Mouse (Mus musculus) liver, embryonic 11.5 days (tissue): Measurements from ENCODE around the gene Stpg3. TPM values are rescaled to one million over a fixed set of nuclear protein-coding genes. Genes with fewer than 3 reads are reported as not detected.

Source experiments
- ATAC-seq: fragments of 200-750 bp; cut with Nextera tagmentation; replicated peaks from 2 replicates; pipeline ENCODE4 v1.8.0; 2017; ENCODE audit warnings: moderate number of reproducible peaks, mild to moderate bottlenecking, moderate TSS enrichment, moderate library complexity; ENCODE audit not compliant: low FRiP score
- DNase-seq: peaks from one replicate; pipeline ENCODE4 v3.0.0-alpha.2; 2017; ENCODE audit warnings: low spot score
- H3K27ac ChIP-seq: fragments of 300-500 bp; sonication (generic); 2 replicates; pipeline ENCODE4 v1.5.1; 2014; ENCODE audit warnings: mild to moderate bottlenecking, low read depth, low read length, control low read depth
- H3K27me3 ChIP-seq: fragments of 300-500 bp; sonication (generic); replicated peaks from 2 replicates; pipeline ENCODE4 v1.6.1; 2014; ENCODE audit warnings: low read length, mixed read lengths; ENCODE audit not compliant: control insufficient read depth, insufficient read depth
- H3K36me3 ChIP-seq: fragments of 300-500 bp; sonication (generic); 2 replicates; pipeline ENCODE4 v1.6.1; 2014; ENCODE audit warnings: mild to moderate bottlenecking, low read length, moderate library complexity, mixed read lengths; ENCODE audit not compliant: control insufficient read depth, insufficient read depth
- H3K4me1 ChIP-seq: fragments of 300-500 bp; sonication (generic); replicated peaks from 2 replicates; pipeline ENCODE4 v1.6.1; 2014; ENCODE audit warnings: low read length, mixed read lengths; ENCODE audit not compliant: control insufficient read depth, insufficient read depth
- H3K4me2 ChIP-seq: fragments of 300-500 bp; sonication (generic); 2 replicates; pipeline ENCODE4 v1.6.1; 2014; ENCODE audit warnings: mild to moderate bottlenecking, control low read depth, moderate library complexity
- H3K4me3 ChIP-seq: fragments of 300-500 bp; sonication (generic); 2 replicates; pipeline ENCODE4 v1.5.1; 2014; ENCODE audit warnings: low read depth, low read length, control low read depth
- H3K9ac ChIP-seq: fragments of 300-500 bp; sonication (generic); 2 replicates; pipeline ENCODE4 v1.6.1; 2014; ENCODE audit warnings: low read depth, low read length, control low read depth
- H3K9me3 ChIP-seq: fragments of 300-500 bp; sonication (generic); 2 replicates; pipeline ENCODE4 v1.6.1; 2016; ENCODE audit warnings: low read length, inconsistent platforms, mixed read lengths; ENCODE audit not compliant: control insufficient read depth
- WGBS: fragments of 180-500 bp; shearing (Covaris S2); extraction: QIAGEN DNeasy Blood & Tissue Kit; methylation state at CpG from one replicate; pipeline ENCODE4 v1.1.7; 2014; 5-methylcytosine and 5-hydroxymethylcytosine counted together
- polyA plus RNA-seq: library from polyadenylated mRNA; unstranded; fragments of >200 nt; fragmentation: Nextera tagmentation; extraction: Ambion mirVana; gene quantifications from 2 replicates; pipeline ENCODE4 v1.2.1, GENCODE M21; 2014

The Stpg3 gene
- polyA plus RNA-seq, 1 experiment from 2014 or later: 0.29 TPM

DNA sequence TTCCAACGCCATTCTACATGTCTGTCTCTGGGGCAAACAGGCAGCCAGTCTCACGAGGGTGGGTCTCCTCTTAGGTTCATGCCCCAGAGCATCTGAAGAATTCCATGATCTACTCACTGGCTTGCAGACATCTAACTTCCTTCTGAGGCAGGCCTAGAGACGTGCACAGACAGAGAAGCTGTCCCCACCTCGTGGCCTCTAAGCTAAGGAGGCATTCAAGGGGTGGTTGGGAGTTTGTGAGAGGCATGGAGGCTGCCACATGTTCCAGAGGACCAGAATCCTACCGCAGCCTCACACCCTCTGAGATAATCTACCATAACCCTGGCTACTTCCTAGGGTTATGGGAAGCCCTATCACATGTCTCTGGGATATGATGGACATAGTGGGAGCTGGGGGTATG, 20.4 kb downstream of the Stpg3 start:
- Histone ChIP-seq H3K4me1 (peaks cover 40% of the 10 kb centered on the region), H3K9me3 (no peaks in the 10 kb centered on the region), H3K4me3 (peak overlapping the region; percentile 62), H3K4me2 (peak overlapping the region; percentile 84), H3K36me3 (0 out of 2 replicates have a peak, but pooled peaks cover 2% of the 10 kb centered on the region), H3K27me3 (no peaks in the 10 kb centered on the region; the same call in 1 of the 2 replicates), H3K9ac (peak overlapping the region; percentile 75), H3K27ac (peak overlapping the region; percentile 92)
- DNase-seq (no peak), ATAC-seq (no peak)
- 54% methylated on average over 5 of the region's 5 CpGs for WGBS

- DNase-seq (peak; percentile 78), ATAC-seq (peak; percentile 21)
- Histone ChIP-seq H3K9me3 (no peaks in the 10 kb centered on the region), H3K27me3 (no peaks in the 10 kb centered on the region; the same call in 1 of the 2 replicates), H3K4me1 (peaks cover 40% of the 10 kb centered on the region), H3K4me2 (peak overlapping the region; percentile 84), H3K27ac (peak overlapping the region; percentile 92; the same call in 1 of the 2 replicates), H3K4me3 (peak overlapping the region; percentile 14; the same call in 1 of the 2 replicates), H3K36me3 (0 out of 2 replicates have a peak, but pooled peaks cover 2% of the 10 kb centered on the region), H3K9ac (peak overlapping the region; percentile 75; the same call in 1 of the 2 replicates)
- WGBS: 3% methylated on average over 6 of the region's 6 CpGs
These were observed 21.1 kb downstream of the Stpg3 start for GRCm38 (mm10) chr2:25193330-25193770.

- Histone ChIP-seq H3K36me3 (no peaks in the 10 kb centered on the region), H3K4me3 (no peak overlapping the region), H3K9me3 (no peaks in the 10 kb centered on the region), H3K9ac (no peak overlapping the region), H3K4me2 (no peak overlapping the region), H3K27ac (no peak overlapping the region), H3K4me1 (peaks cover 2% of the 10 kb centered on the region), H3K27me3 (peaks cover 28% of the 10 kb centered on the region)
- DNase-seq: no peak
- 83% methylated on average over 6 of the region's 6 CpGs for WGBS
- no peak for ATAC-seq
These were observed 26.6 kb downstream of the Stpg3 start for GRCm38 (mm10) chr2:25187841-25188240.

DNA sequence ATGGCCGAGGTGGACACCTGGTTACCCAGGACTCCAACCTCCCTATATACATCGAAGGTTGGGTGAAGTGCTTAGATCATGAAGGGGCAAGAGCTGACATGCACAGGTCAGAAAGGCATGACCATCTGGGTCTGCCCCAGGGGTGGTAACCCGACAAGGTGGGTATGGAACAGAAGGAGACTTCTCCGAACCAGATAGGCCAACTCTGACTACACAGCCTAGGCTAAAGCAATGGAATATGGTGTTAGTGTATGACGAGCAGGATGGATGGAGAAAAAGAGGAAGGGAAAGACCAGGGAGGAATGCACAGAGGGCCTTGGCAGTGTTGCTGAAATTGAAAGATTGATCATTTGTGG, 27.9 kb downstream of the Stpg3 start:
- peak overlapping the region; percentile 79 for H3K4me2 ChIP-seq
- 36% methylated on average over 5 of the region's 5 CpGs for WGBS

DNA sequence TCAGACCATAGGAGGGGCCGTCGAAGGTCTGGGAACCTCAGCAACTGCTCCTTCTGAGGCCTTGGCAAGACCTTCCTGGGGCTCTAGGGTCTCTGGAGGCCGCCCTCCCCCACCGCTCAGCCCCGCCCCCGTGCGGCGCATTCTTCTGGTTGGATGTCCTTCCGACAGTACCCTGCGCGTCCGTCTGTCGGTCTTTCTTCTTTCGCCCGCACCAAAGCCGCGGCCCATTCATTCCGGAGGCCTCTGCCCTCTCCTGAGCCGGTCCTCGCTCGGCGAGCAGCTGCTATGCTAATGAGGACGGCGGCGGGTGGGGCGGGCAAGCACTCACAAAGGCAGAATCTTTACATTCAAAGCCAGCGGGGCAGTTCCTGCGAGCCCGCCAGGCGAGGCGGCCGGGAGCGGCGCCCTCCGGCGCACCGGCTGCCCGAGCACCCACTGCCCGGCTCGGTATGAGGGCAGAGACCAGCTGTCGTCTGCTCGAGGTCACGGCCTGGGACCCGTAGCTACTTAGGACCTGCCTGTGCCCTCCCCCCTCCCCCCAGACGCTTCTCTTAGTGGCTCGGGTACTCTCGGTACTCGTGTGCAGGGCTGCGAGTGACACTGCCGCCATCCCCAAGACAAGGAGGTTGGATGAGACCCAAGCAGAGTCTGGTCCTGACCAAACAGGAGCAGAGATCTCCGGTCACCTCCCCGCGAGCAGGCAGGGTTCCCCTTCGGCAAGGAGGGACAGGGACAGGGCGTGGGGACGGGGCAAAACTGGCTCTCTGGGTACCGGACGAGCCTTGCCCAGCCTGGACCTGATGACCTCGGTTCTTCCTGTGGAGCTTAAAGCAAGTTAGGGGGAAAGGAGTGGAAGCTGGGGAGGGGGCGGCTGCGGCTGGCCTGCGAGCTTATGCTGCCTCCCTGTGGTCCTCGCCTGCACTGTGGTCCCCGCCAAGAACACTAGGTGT, 28.5 kb downstream of the Stpg3 start:
- Histone ChIP-seq H3K9me3 (no peaks in the 10 kb centered on the region), H3K27ac (0 out of 2 replicates have a peak overlapping the region, but pooled peaks have one; percentile 29), H3K4me2 (peak overlapping the region; percentile 79), H3K4me3 (peak overlapping the region; percentile 51), H3K36me3 (no peaks in the 10 kb centered on the region), H3K4me1 (peaks cover 5% of the 10 kb centered on the region), H3K9ac (peak overlapping the region; percentile 54), H3K27me3 (peaks cover 45% of the 10 kb centered on the region)
- ATAC-seq (peak; percentile 38; the same call in 1 of the 2 replicates), DNase-seq (peak; percentile 64)
- 1% methylated on average over 63 of the region's 64 CpGs for WGBS

More for the DNA sequence above, 27.9 kb downstream of the Stpg3 start:
- Histone ChIP-seq H3K27me3 (peaks cover 38% of the 10 kb centered on the region), H3K9me3 (no peaks in the 10 kb centered on the region), H3K4me3 (peak overlapping the region; percentile 51; the same call in 1 of the 2 replicates), H3K27ac (no peak overlapping the region), H3K9ac (no peak overlapping the region), H3K4me1 (peaks cover 5% of the 10 kb centered on the region), H3K36me3 (no peaks in the 10 kb centered on the region)
- ATAC-seq (no peak), DNase-seq (no peak)

- H3K4me1 ChIP-seq: peaks cover 12% of the 10 kb centered on the region
- H3K4me3 ChIP-seq: no peak overlapping the region
- DNase-seq: no peak
- no peaks in the 10 kb centered on the region for H3K36me3 ChIP-seq
- no peak overlapping the region for H3K4me2 ChIP-seq
- no peak overlapping the region for H3K27ac ChIP-seq
- no peak overlapping the region for H3K9ac ChIP-seq
- H3K27me3 ChIP-seq: peaks cover 56% of the 10 kb centered on the region
- H3K9me3 ChIP-seq: no peaks in the 10 kb centered on the region
- no peak for ATAC-seq
- whole genome bisulfite sequencing: 91% methylated on average over 7 of the region's 7 CpGs
These were observed 29.9 kb downstream of the Stpg3 start for GRCm38 (mm10) chr2:25184496-25184895.

DNA sequence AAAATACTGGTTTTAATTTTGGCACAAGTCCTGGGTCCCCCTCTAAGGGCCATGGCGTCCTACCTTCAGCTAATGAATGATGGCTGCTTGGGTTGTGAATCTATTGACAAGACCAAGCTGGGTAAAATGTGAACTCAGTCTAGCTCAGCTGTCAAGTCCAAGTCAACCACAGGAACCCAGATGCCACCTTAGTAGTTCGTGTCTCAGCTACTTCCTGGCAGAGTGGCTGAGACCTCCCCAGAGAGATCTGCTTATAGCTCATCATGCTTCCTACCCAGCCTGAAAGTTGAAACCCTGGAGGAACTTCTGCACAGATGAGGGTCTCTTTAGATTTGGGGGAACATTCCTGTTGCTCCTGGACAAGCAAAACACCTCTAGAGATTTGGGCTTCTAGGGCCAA, 31.1 kb downstream of the Stpg3 start:
- no peak for ATAC-seq
- no peaks in the 10 kb centered on the region for H3K9me3 ChIP-seq
- no peak for DNase-seq
- 67% methylated on average over 2 of the region's 2 CpGs for WGBS
- H3K4me1 ChIP-seq: peaks cover 15% of the 10 kb centered on the region
- no peak overlapping the region for H3K4me2 ChIP-seq
- no peak overlapping the region for H3K4me3 ChIP-seq
- no peak overlapping the region for H3K9ac ChIP-seq
- peaks cover 65% of the 10 kb centered on the region for H3K27me3 ChIP-seq
- no peaks in the 10 kb centered on the region for H3K36me3 ChIP-seq
- no peak overlapping the region for H3K27ac ChIP-seq

DNA sequence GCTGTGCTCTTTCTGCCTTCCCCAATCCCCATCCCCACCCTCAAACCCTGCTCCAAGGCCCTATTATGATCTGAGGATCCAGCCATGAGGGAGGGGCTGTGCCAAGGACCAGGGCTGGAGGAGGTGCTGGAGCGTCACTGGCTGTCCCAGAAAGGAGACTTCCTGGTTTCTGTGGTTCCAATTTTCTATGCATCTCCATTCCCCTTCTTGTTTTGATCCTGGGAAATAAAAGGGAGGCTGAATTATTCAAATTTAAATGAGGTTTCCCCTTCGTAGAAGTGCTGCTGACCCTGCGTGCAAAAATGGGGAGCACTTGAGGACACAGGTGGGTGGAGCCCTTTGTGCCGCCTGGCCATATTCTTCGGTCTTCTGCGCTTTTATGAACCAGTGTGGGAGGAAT, 31.8 kb downstream of the Stpg3 start:
- H3K4me1 ChIP-seq: peaks cover 21% of the 10 kb centered on the region
- H3K4me2 ChIP-seq: peak overlapping the region; percentile 96
- H3K27ac ChIP-seq: no peak overlapping the region
- H3K9ac ChIP-seq: 0 out of 2 replicates have a peak overlapping the region, but pooled peaks have one; percentile 38
- DNase-seq: no peak
- H3K4me3 ChIP-seq: peak overlapping the region; percentile 65
- no peak for ATAC-seq
- H3K9me3 ChIP-seq: no peaks in the 10 kb centered on the region
- no peaks in the 10 kb centered on the region for H3K36me3 ChIP-seq
- 32% methylated on average over 6 of the region's 6 CpGs for WGBS
- H3K27me3 ChIP-seq: peaks cover 68% of the 10 kb centered on the region
